Mouse (Mus musculus): Measurements from ENCODE around the gene Kcne3. TPM values are rescaled to one million over a fixed set of nuclear protein-coding genes. Genes with fewer than 3 reads are reported as not detected.

Kcne3 gene
- total RNA-seq, 2 experiments from 2014 or later = 0.59 to 0.60 TPM

- intact Hi-C loops (cut with DNase I; ENCODE audit: low total_unique reads) = loop anchor here (10.0 kb wide), 1 partner anchor 55 kb away; the partner anchor contains the start of gene Pold3
- DNase-seq = no peak
Observed at GRCm38 (mm10) chr7:100179836-100180407, 3.6 kb downstream of the Kcne3 start.

GRCm38 (mm10) chr7:100181176-100181575 is 4.9 kb downstream of the Kcne3 start:
- intact Hi-C loops (cut with DNase I; ENCODE audit: low total_unique reads) = loop anchor here (10.0 kb wide), 1 partner anchor 56 kb away; the partner anchor contains the start of gene Pold3

GRCm38 (mm10) chr7:100181614-100182013 is 5.3 kb downstream of the Kcne3 start:
- intact Hi-C loops (cut with DNase I; ENCODE audit: low total_unique reads) = loop anchor here (10.0 kb wide), 1 partner anchor 57 kb away; the partner anchor contains the start of gene Pold3
- no peak for DNase-seq

More at GRCm38 (mm10) chr7:100181176-100181575, 4.9 kb downstream of the Kcne3 start:
- DNase-seq = no peak

- intact Hi-C loops (cut with DNase I; ENCODE audit: low total_unique reads) = loop anchor here (10.0 kb wide), 1 partner anchor 58 kb away; the partner anchor contains the start of gene Pold3
Observed at GRCm38 (mm10) chr7:100182388-100182787, 6.1 kb downstream of the Kcne3 start.

GRCm38 (mm10) chr7:100187601-100188000 is 11.3 kb downstream of the Kcne3 start:
- intact Hi-C loops (cut with DNase I; ENCODE audit: low total_unique reads) = loop anchor here (5.0 to 10.0 kb wide), 2 partner anchors 63 to 200 kb away; partner anchors contain the start of gene Pold3
- peak; percentile 44 for DNase-seq

More at GRCm38 (mm10) chr7:100182388-100182787, 6.1 kb downstream of the Kcne3 start:
- DNase-seq = no peak

GRCm38 (mm10) chr7:100190167-100190566 is 13.9 kb downstream of the Kcne3 start:
- no peak for DNase-seq
- intact Hi-C loops (cut with DNase I; ENCODE audit: low total_unique reads) = loop anchor here (2.0 kb wide), 1 partner anchor 45 kb away; no protein-coding TSS in a partner anchor

- peak; percentile 60 for DNase-seq
- intact Hi-C loops (cut with DNase I; ENCODE audit: low total_unique reads) = loop anchor here (2.0 kb wide), 1 partner anchor 44 kb away; no protein-coding TSS in a partner anchor
Observed at GRCm38 (mm10) chr7:100190778-100191177, 14.5 kb downstream of the Kcne3 start.

GRCm38 (mm10) chr7:100201191-100201590 is 24.9 kb downstream of the Kcne3 start:
- no peak for DNase-seq
- intact Hi-C loops (cut with DNase I; ENCODE audit: low total_unique reads) = no loop called here

- DNase-seq = peak; percentile 40
- intact Hi-C loops (cut with DNase I; ENCODE audit: low total_unique reads) = no loop called here
Observed at GRCm38 (mm10) chr7:100203616-100204015, 27.3 kb downstream of the Kcne3 start.

- DNase-seq = no peak
- intact Hi-C loops (cut with DNase I; ENCODE audit: low total_unique reads) = no loop called here
Observed at GRCm38 (mm10) chr7:100204871-100205270, 28.6 kb downstream of the Kcne3 start.

GRCm38 (mm10) chr7:100206144-100206543 is 29.8 kb downstream of the Kcne3 start:
- intact Hi-C loops (cut with DNase I; ENCODE audit: low total_unique reads) = no loop called here
- DNase-seq = no peak

GRCm38 (mm10) chr7:100207886-100208285 is 31.6 kb downstream of the Kcne3 start:
- intact Hi-C loops (cut with DNase I; ENCODE audit: low total_unique reads) = no loop called here
- DNase-seq = no peak

- DNase-seq = no peak
- intact Hi-C loops (cut with DNase I; ENCODE audit: low total_unique reads) = no loop called here
Observed at GRCm38 (mm10) chr7:100214310-100214709, 38.0 kb downstream of the Kcne3 start.

- no peak for DNase-seq
- intact Hi-C loops (cut with DNase I; ENCODE audit: low total_unique reads) = no loop called here
Observed at GRCm38 (mm10) chr7:100215116-100215732, 38.9 kb downstream of the Kcne3 start.

GRCm38 (mm10) chr7:100215976-100216375 is 39.7 kb downstream of the Kcne3 start:
- intact Hi-C loops (cut with DNase I; ENCODE audit: low total_unique reads) = no loop called here
- no peak for DNase-seq

GRCm38 (mm10) chr7:100216601-100217565 is 40.6 kb downstream of the Kcne3 start:
- intact Hi-C loops (cut with DNase I; ENCODE audit: low total_unique reads) = no loop called here
- DNase-seq = no peak

GRCm38 (mm10) chr7:100227158-100227875 is 51.0 kb downstream of the Kcne3 start, which contains the start of gene Pgm2l1:
Pgm2l1 (plus strand) TSS chr7:100227394.
- DNase-seq = peak; percentile 97
- intact Hi-C loops (cut with DNase I; ENCODE audit: low total_unique reads) = no loop called here

- peak; percentile 27 for DNase-seq
- intact Hi-C loops (cut with DNase I; ENCODE audit: low total_unique reads) = no loop called here
Observed at GRCm38 (mm10) chr7:100227896-100228525, 51.7 kb downstream of the Kcne3 start.

All from gastrocnemius, postnatal 14 days (tissue).